Mouse (Mus musculus) testis, adult 2 months (tissue): ENCODE measurements around the gene Slc4a5.

Experiments used
- CTCF ChIP-seq: fragments of 200-500 bp; IDR thresholded peaks from 2 replicates; pipeline ENCODE4 v1.5.1; 2012; ENCODE audit warnings: low read depth, mild to moderate bottlenecking, inconsistent platforms, low read length, moderate library complexity; ENCODE audit not compliant: control insufficient read depth, insufficient read depth, insufficient replicate concordance
- POLR2A ChIP-seq: fragments of 200-500 bp; IDR thresholded peaks from 2 replicates; pipeline ENCODE4 v1.6.1; 2012; ENCODE audit warnings: low read depth, mild to moderate bottlenecking, inconsistent platforms, low read length, moderate library complexity; ENCODE audit not compliant: control insufficient read depth

GRCm38 (mm10) chr6:83172240-83172920 lies 47.2 kb upstream of the Slc4a5 start:
- TF ChIP-seq CTCF (no peak), POLR2A (no peak)
